Mouse (Mus musculus): Measurements from ENCODE around the gene Gm10153. TPM values are rescaled to one million over a fixed set of nuclear protein-coding genes. Genes with fewer than 3 reads are reported as not detected.
"Not testable (repeated sequence)": the region's sequence is repeated elsewhere in the genome, so short reads cannot be mapped to it uniquely, and the experiment has no call there.

The Gm10153 gene
- polyA plus RNA-seq, 1 experiment from 2014 or later = not detected

DNA sequence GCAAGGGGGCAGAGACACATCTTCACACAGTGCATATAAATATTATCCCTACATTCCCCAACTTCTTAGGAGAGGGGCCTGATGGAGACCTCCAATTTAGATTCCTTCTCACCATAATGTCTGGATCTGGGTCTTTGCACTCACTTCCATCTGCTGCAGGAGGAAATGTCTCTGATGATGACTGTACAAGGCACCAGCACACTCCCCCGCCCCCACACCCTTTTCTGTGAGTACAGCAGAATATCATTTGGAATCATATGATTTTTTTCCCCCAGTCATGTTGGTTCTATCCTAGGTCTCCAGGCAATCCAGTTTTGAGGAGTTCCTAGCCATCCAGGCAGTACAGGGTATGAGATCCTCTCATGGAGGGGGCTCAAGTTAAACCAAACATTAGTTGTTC is 11.5 kb downstream of the Gm10153 start:
- 63% methylated on average over 1 of the region's 1 CpGs for WGBS
- H3K27me3 ChIP-seq (replicated peaks) = no peaks in the 10 kb centered on the region
- H3K4me2 ChIP-seq = no peak overlapping the region
- H3K27ac ChIP-seq (ENCODE audit: poor library complexity, severe bottlenecking) = no peak overlapping the region
- no peaks in the 10 kb centered on the region for H3K36me3 ChIP-seq
- H3K4me1 ChIP-seq (replicated peaks) = no peaks in the 10 kb centered on the region
- no peaks in the 10 kb centered on the region; the same call in 1 of the 2 replicates for H3K9me3 ChIP-seq (replicated peaks)
- no peak overlapping the region for H3K9ac ChIP-seq
- no peak for ATAC-seq (ENCODE audit: insufficient number of reproducible peaks, low FRiP score)
- no peak overlapping the region for H3K4me3 ChIP-seq

DNA sequence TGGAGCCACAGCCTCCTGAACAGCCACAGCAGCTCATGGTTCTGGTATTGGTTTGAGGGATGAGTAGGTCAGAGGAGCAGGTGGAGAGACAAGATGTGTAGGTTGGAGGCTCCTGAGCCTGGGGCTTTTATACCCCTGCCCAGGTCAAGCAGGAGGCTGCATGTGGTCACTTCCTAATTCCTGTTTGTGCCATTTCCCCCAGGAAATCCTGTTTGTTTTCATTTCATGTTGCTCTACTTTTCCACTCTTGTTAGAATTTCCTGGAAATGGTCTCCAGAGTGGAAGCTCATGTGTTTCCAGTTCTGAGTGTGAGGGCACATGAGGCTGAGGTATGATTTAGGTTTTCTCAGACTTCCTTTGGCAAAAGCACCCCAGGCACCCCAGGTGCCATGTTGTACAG is 14.3 kb downstream of the Gm10153 start, which contains the start of gene Krtap5-2:
Krtap5-2 (minus strand) TSS at position 101 of the 400 bp plus-strand sequence.
- H3K9me3 ChIP-seq (replicated peaks); H3K4me1 ChIP-seq (replicated peaks); H3K9ac ChIP-seq; H3K27ac ChIP-seq (ENCODE audit: poor library complexity, severe bottlenecking); H3K4me3 ChIP-seq; ATAC-seq (ENCODE audit: insufficient number of reproducible peaks, low FRiP score); H3K36me3 ChIP-seq; H3K4me2 ChIP-seq; H3K27me3 ChIP-seq (replicated peaks): not testable (repeated sequence)

DNA sequence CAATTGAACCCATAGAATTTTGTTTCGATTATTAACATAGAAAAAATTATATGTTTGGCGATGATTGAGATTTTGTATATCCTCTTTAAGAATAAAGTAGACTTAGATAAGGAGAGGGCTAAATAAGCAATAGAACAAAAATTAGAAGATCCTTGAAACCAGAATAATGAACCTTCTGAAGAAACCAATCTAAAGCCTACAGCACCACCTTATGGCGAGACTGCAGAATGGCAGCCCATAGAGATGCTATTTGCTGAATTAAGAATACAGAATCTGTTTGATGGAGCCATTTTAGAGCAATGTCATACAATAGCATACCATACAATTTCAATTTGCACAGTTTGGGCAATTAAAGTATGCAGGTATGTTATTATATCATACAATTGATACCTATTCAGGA is 20.4 kb downstream of the Gm10153 start:
- Histone ChIP-seq H3K4me2 (no peak overlapping the region), H3K9me3 (replicated peaks) (no peaks in the 10 kb centered on the region), H3K27me3 (replicated peaks) (peaks cover 6% of the 10 kb centered on the region; the same call in 1 of the 2 replicates), H3K36me3 (no peaks in the 10 kb centered on the region), H3K4me1 (replicated peaks) (no peaks in the 10 kb centered on the region), H3K27ac (ENCODE audit: poor library complexity, severe bottlenecking) (no peak overlapping the region), H3K4me3 (no peak overlapping the region), H3K9ac (no peak overlapping the region)
- 47% methylated on average over 3 of the region's 3 CpGs for WGBS
- ATAC-seq (ENCODE audit: insufficient number of reproducible peaks, low FRiP score) = no peak

DNA sequence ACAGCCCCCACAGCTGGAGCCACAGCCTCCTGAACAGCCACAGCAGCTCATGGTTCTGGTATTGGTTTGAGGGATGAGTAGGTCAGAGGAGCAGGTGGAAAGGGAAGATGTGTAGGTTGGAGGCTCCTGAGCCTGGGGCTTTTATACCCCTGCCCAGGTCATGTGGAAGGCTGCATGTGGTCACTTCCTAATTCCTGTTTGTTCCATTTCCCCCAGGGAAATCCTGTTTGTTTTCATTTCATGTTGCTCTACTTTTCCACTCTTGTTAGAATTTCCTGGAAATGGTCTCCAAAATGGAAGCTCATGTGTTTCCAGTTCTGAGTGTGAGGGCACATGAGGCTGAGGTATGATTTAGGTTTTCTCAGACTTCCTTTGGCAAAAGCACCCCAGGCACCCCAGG is 24.6 kb downstream of the Gm10153 start, which contains the start of gene Gm4553:
Gm4553 (minus strand) TSS at position 101 of the 400 bp plus-strand sequence.
- H3K4me2 ChIP-seq; ATAC-seq (ENCODE audit: insufficient number of reproducible peaks, low FRiP score); H3K9ac ChIP-seq; H3K4me1 ChIP-seq (replicated peaks); H3K4me3 ChIP-seq; H3K27ac ChIP-seq (ENCODE audit: poor library complexity, severe bottlenecking); H3K36me3 ChIP-seq; H3K27me3 ChIP-seq (replicated peaks); H3K9me3 ChIP-seq (replicated peaks): not testable (repeated sequence)

DNA sequence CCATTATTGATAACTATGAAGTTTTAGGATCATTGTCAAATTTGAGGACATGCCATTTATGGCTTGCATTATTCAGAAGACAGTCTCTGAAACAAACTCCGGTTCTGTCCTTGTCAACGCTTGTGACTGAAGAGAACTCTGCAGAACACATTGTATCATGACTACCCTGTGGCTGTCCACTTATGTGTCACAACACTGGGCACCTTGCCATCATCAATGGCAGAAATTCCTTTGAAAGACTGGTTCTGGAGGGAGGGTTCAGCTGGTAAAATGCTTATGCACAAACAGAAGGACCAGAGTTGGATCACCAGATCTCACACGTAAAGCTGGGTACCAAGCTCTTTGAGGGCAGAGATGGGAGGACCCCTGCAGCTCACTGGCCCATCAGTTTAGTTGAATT is 30.8 kb downstream of the Gm10153 start:
- no peak for ATAC-seq (ENCODE audit: insufficient number of reproducible peaks, low FRiP score)
- Histone ChIP-seq H3K9ac (no peak overlapping the region), H3K4me2 (no peak overlapping the region), H3K27ac (ENCODE audit: poor library complexity, severe bottlenecking) (no peak overlapping the region), H3K36me3 (no peaks in the 10 kb centered on the region), H3K4me1 (replicated peaks) (no peaks in the 10 kb centered on the region), H3K4me3 (no peak overlapping the region), H3K27me3 (replicated peaks) (no peaks in the 10 kb centered on the region; the same call in 1 of the 2 replicates), H3K9me3 (replicated peaks) (no peaks in the 10 kb centered on the region)
- WGBS = 84% methylated on average over 3 of the region's 3 CpGs

DNA sequence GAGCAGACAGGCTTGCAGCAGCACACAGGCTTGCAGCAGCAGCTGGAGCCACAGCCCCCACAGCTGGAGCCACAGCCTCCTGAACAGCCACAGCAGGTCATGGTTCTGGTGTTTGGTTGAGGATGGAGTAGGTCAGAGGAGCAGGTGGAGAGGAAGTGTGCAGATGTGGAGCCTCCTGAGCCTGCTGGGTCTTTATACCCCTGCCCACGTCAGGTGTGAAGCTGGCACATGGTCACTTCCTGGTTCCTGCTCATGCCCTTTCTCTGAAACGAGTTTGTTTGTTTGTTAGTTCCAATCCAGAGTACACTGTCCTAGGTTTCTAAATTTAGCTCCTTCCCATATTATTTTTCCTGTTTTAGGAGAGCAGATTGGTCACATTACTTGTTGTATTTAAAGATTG is 33.2 kb downstream of the Gm10153 start, which contains the start of gene Gm29735:
Gm29735 (minus strand) TSS at position 101 of the 400 bp plus-strand sequence.
- H3K4me3 ChIP-seq; ATAC-seq (ENCODE audit: insufficient number of reproducible peaks, low FRiP score); H3K27ac ChIP-seq (ENCODE audit: poor library complexity, severe bottlenecking); H3K9ac ChIP-seq; H3K4me2 ChIP-seq; H3K4me1 ChIP-seq (replicated peaks); H3K27me3 ChIP-seq (replicated peaks); H3K36me3 ChIP-seq; H3K9me3 ChIP-seq (replicated peaks): not testable (repeated sequence)
- 47% methylated on average over 2 of the region's 2 CpGs for WGBS

DNA sequence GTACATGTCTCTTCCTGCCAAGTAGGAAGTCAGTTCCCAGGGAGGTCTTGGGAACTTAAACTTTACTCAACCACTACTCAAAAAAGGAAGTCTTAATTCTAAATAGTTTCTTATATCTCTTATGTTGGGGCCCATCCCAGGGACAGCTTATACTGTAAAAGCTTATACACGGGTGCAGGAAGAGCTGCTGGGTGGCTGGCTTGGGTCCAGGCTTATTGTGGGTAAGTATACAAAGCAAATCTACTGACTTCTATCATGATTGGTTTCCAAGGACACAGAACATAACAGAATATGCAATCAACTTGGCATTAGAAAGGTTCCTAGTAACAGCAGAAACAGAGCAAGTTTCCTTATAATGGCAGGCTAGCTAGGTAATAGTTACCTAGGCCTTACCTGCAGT is 34.9 kb downstream of the Gm10153 start:
- Histone ChIP-seq H3K4me1 (replicated peaks) (no peaks in the 10 kb centered on the region), H3K36me3 (no peaks in the 10 kb centered on the region), H3K27me3 (replicated peaks) (no peaks in the 10 kb centered on the region; the same call in 1 of the 2 replicates), H3K4me2 (no peak overlapping the region), H3K9me3 (replicated peaks) (no peaks in the 10 kb centered on the region), H3K4me3 (no peak overlapping the region), H3K27ac (ENCODE audit: poor library complexity, severe bottlenecking) (no peak overlapping the region), H3K9ac (no peak overlapping the region)
- no peak for ATAC-seq (ENCODE audit: insufficient number of reproducible peaks, low FRiP score)
- WGBS = 69% methylated on average over 1 of the region's 1 CpGs

DNA sequence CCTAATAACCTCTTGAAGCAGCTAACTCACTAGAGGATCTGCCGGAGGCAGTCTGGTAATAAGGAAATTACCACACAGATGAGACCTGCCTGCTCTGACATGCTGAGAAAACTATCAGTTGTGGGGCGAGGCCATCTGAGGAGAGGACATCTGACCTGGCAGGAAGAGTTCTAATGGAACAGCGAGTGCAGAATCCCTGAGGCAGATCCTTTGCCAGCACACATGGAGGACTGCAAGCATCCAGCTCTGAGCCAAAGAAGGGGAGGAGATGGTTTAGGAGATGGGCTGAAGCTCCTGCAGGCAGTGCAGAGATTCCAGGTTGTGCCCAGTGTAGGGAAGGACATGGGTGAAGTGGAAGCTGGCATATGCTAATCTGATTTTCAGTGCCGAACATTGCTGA is 38.0 kb downstream of the Gm10153 start:
- Histone ChIP-seq H3K9ac (no peak overlapping the region), H3K27ac (ENCODE audit: poor library complexity, severe bottlenecking) (no peak overlapping the region), H3K36me3 (no peaks in the 10 kb centered on the region), H3K4me1 (replicated peaks) (no peaks in the 10 kb centered on the region), H3K27me3 (replicated peaks) (no peaks in the 10 kb centered on the region), H3K4me3 (no peak overlapping the region), H3K4me2 (no peak overlapping the region), H3K9me3 (replicated peaks) (no peaks in the 10 kb centered on the region)
- 76% methylated on average over 4 of the region's 4 CpGs for WGBS
- no peak for ATAC-seq (ENCODE audit: insufficient number of reproducible peaks, low FRiP score)

DNA sequence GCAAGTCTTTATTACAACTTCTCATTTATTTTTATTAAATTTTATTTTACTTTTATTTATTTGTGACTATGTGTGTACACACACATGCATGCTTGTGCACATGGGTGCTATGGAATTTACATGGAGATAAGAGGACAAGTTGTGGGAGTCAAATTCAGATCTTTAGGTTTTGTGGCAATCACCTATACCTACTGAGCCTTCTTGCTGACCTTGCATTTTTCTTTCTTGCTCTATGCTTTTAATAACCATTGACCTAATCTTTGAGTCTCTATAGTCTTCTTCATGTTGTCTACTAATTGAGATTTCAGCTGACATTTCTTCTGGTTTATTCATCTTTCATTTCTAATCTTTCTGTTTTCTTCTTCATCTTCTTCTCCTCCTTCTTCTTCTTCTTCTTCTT is 41.6 kb downstream of the Gm10153 start:
- Histone ChIP-seq H3K4me1 (replicated peaks) (no peaks in the 10 kb centered on the region), H3K4me2 (no peak overlapping the region), H3K9me3 (replicated peaks) (no peaks in the 10 kb centered on the region), H3K4me3 (no peak overlapping the region), H3K27me3 (replicated peaks) (peaks cover 16% of the 10 kb centered on the region), H3K36me3 (no peaks in the 10 kb centered on the region), H3K9ac (no peak overlapping the region), H3K27ac (ENCODE audit: poor library complexity, severe bottlenecking) (no peak overlapping the region)
- ATAC-seq (ENCODE audit: insufficient number of reproducible peaks, low FRiP score) = no peak

DNA sequence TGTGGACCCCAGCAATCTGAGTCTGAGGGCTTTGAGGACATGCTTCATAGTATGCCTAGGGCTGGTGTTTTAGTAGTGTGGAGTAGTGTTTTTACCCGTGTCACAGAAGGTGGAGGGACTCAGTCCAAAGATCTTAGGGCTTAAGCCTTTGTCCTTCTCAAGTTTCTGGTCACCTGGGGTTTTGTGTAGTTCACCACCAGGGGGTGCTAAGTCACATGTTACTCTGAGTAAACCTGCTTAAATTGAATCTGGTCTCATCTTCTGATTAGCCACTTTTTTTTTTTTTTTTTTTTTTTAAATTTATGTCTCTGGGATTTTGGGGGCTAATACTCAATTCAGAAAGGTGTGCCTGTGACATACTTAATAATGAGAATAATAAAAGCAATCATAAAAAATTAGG is 44.2 kb downstream of the Gm10153 start:
- Histone ChIP-seq H3K4me3 (no peak overlapping the region), H3K9ac (no peak overlapping the region), H3K4me1 (replicated peaks) (peaks cover 5% of the 10 kb centered on the region), H3K9me3 (replicated peaks) (no peaks in the 10 kb centered on the region), H3K27me3 (replicated peaks) (peaks cover 17% of the 10 kb centered on the region), H3K4me2 (no peak overlapping the region), H3K27ac (ENCODE audit: poor library complexity, severe bottlenecking) (no peak overlapping the region), H3K36me3 (no peaks in the 10 kb centered on the region)
- no peak for ATAC-seq (ENCODE audit: insufficient number of reproducible peaks, low FRiP score)
- WGBS = 8% methylated on average over 1 of the region's 1 CpGs

DNA sequence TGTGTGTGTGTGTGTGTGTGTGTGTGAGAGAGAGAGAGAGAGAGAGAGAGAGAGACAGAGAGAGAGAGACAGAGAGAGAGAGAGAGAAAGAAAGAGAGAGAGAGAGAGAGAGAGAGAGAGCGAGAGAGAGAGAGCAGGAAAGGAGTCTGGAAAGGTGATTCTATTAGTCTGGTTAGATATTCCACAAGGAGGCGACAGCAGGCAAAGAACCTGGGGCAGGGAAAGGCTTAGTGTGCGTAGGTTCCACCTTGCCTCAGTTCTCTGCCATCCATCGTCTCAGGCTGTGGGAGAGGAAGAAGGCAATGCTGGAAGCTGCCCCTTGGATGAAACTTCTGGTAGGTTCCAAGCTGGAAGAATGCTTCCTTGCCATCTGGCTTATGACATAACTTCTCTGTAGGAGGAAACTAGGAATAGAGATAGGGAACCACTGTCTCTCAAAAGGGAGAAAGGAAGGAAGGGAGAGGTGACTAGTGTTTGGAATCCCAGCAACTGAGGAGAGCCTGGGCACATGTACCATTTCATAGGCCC is 44.7 kb downstream of the Gm10153 start:
- peaks cover 17% of the 10 kb centered on the region for H3K27me3 ChIP-seq (replicated peaks)
- H3K36me3 ChIP-seq = no peaks in the 10 kb centered on the region
- no peak overlapping the region for H3K9ac ChIP-seq
- no peak overlapping the region for H3K4me3 ChIP-seq
- H3K9me3 ChIP-seq (replicated peaks) = no peaks in the 10 kb centered on the region
- peaks cover 9% of the 10 kb centered on the region for H3K4me1 ChIP-seq (replicated peaks)
- 39% methylated on average over 4 of the region's 4 CpGs for WGBS
- no peak overlapping the region for H3K27ac ChIP-seq (ENCODE audit: poor library complexity, severe bottlenecking)
- H3K4me2 ChIP-seq = no peak overlapping the region
- no peak for ATAC-seq (ENCODE audit: insufficient number of reproducible peaks, low FRiP score)

DNA sequence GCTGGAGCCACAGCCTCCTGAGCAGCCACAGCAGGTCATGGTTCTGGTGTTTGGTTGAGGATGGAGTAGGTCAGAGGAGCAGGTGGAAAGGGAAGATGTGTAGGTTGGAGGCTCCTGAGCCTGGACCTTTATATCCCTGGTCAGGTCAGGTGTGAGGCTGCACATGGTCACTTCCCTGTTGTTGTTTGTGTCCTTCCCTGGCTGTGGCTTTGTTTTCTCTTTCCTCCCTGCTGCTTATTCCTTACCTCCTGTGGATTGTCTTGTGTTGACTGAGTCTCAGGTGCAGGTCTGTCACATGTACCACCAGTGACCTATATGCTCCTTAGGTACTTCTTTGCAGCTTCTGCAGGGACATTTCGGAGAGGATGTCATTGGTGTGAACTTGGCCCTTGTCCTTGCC is 45.7 kb downstream of the Gm10153 start, which contains the start of gene Gm45337:
Gm45337 (minus strand) TSS at position 101 of the 400 bp plus-strand sequence.
- peaks cover 9% of the 10 kb centered on the region for H3K4me1 ChIP-seq (replicated peaks)
- WGBS = 50% methylated on average over 1 of the region's 1 CpGs
- no peak within 1 kb of the TSS for H3K4me2 ChIP-seq
- no peaks in the 10 kb centered on the region for H3K9me3 ChIP-seq (replicated peaks)
- H3K36me3 ChIP-seq = no peaks in the 10 kb centered on the region
- ATAC-seq (ENCODE audit: insufficient number of reproducible peaks, low FRiP score) = no peak
- no peak within 1 kb of the TSS for H3K27ac ChIP-seq (ENCODE audit: poor library complexity, severe bottlenecking)
- H3K4me3 ChIP-seq = no peak within 1 kb of the TSS
- peaks cover 17% of the 10 kb centered on the region for H3K27me3 ChIP-seq (replicated peaks)
- no peak within 1 kb of the TSS for H3K9ac ChIP-seq
